Comparison of ENCODE assay signal across 8 mouse cellular contexts in the genomic region with DNA sequence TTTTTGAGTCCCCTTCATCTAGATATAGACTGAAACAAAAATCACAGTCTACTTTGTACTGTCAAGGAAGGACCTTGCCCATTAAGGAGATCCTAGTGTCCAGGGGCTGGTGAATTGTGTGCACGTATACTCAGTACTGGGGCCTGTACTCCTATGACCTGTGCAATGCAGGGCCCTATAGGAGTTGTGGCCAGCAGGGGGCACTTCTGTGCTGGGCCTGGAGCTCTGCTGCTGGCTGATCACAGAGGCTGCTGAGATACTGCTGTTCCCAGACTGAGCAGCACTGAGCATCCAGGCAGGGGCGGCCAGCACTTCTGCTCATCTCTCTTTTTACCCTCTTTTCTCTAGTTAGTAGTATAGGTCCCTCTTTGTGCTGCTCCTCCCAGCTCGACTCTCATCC. TPM values are rescaled to one million over a fixed set of nuclear protein-coding genes. Genes with fewer than 3 reads are reported as not detected.
DNase-seq lines count a peak whose midpoint lies in the region; ATAC-seq and TF ChIP-seq lines count a peak whose summit lies in the region.

No protein-coding gene starts in this region.

- no peak for TF ChIP-seq POLR2A in lung, adult 2 months (IDR thresholded peaks at IDR 0.05; ENCODE audit: borderline replicate concordance, extremely low read depth, low read depth, low read length)

- no peak overlapping the region for H3K4me3 ChIP-seq in lung, adult 2 months (replicated peaks; ENCODE audit: extremely low read depth, low read depth, low read length)

- ATAC-seq in CD4-positive, CD25-positive, alpha-beta regulatory T cell, adult 4 months: peak; percentile 58

- WGBS in lung, adult 2 months: 20% methylated on average over 3 of the region's 3 CpGs

- DNase-seq in cerebellum, adult 11-12 months: peak; percentile 60
- peak; percentile 83 for DNase-seq in forelimb bud, embryonic 11.5 days (ENCODE audit: low read depth, low spot score)
- DNase-seq in heart, postnatal 4 days: peak; percentile 93
- peak; percentile 81 to 92 for DNase-seq in layer of hippocampus, adult 8-10 months (ENCODE audit: low spot score in 2 of 2)
- DNase-seq in lung, adult 2 months: peak; percentile 68
- peak; percentile 86 for DNase-seq in ovary, postnatal 36 days (ENCODE audit: low spot score)
- DNase-seq in thymus, postnatal 10 days (ENCODE audit: low spot score in 2 of 2): peak; percentile 78 to 93

- TF ChIP-seq CTCF in lung, adult 2 months (IDR thresholded peaks at IDR 0.05; ENCODE audit: insufficient read depth, low read length): peak; percentile 79

- no peaks in the 10 kb centered on the region for H3K4me1 ChIP-seq in lung, adult 2 months (ENCODE audit: control insufficient read depth, insufficient read depth, low read length)

RNA-seq across cellular contexts. Expression of gene Slc2a6, which starts 15.7 kb away (rescaled TPM):
- polyA plus RNA-seq in CD4-positive, CD25-positive, alpha-beta regulatory T cell, adult 4 months (2017; shearing (Covaris generic)): 1 to 10 TPM; 2.4 to 5.6 TPM
- total RNA-seq in heart, postnatal 4 days (2021): under 1 TPM; 0.18 to 0.24 TPM
- 10 to 100 TPM; 33.6 to 37.1 (median 34.4) TPM for total RNA-seq in layer of hippocampus, adult 8-10 months (2022)
- 6.2 and 9.5 TPM in 2 replicates for polyA plus RNA-seq in lung, adult 2 months (2012; rRNA removed)

RNA-seq across cellular contexts. Expression of gene Mymk, which starts 28.5 kb away (rescaled TPM):
- not detected for polyA plus RNA-seq in CD4-positive, CD25-positive, alpha-beta regulatory T cell, adult 4 months (2017; shearing (Covaris generic))
- total RNA-seq in heart, postnatal 4 days (2021): not detected
- total RNA-seq in layer of hippocampus, adult 8-10 months (2022): 1 to 10 TPM in 3 of 4 experiments, under 1 TPM in 1; 0.54 to 2.7 (median 1.7) TPM
- 0.19 and 0.32 TPM in 2 replicates for polyA plus RNA-seq in lung, adult 2 months (2012; rRNA removed)

RNA-seq across cellular contexts. Expression of gene Cacfd1, which starts 33.7 kb away (rescaled TPM):
- 10 to 100 TPM; 18.6 to 18.9 TPM for polyA plus RNA-seq in CD4-positive, CD25-positive, alpha-beta regulatory T cell, adult 4 months (2017; shearing (Covaris generic))
- total RNA-seq in heart, postnatal 4 days (2021): 10 to 100 TPM; 28.0 to 29.7 TPM
- 10 to 100 TPM; 40.2 to 46.8 (median 42.0) TPM for total RNA-seq in layer of hippocampus, adult 8-10 months (2022)
- 43.7 and 49.2 TPM in 2 replicates for polyA plus RNA-seq in lung, adult 2 months (2012; rRNA removed)

RNA-seq across cellular contexts. Expression of gene Adamtsl2, which starts 35.7 kb away (rescaled TPM):
- polyA plus RNA-seq in CD4-positive, CD25-positive, alpha-beta regulatory T cell, adult 4 months (2017; shearing (Covaris generic)): under 1 TPM in 1 of 2 experiments, not detected in 1; 0.31 TPM
- 10 to 100 TPM; 10.6 to 11.4 TPM for total RNA-seq in heart, postnatal 4 days (2021)
- 10 to 100 TPM in 2 of 4 experiments, 1 to 10 TPM in 2; 8.9 to 13.8 (median 11.1) TPM for total RNA-seq in layer of hippocampus, adult 8-10 months (2022)
- 50.7 and 73.0 TPM in 2 replicates for polyA plus RNA-seq in lung, adult 2 months (2012; rRNA removed)

Comparison
In these comparisons a context has a peak if more than half of its experiments do, and no peak if none do; other contexts are left out.
1. RNA of gene Slc2a6, which starts 15.7 kb away (total RNA-seq): 33.6 to 37.1 TPM in layer of hippocampus, adult 8-10 months; 0.18 to 0.24 TPM in heart, postnatal 4 days; every median in the first group is over 10 times any median in the second.
2. Peak in every context shown above with its lines, with median percentiles within 50 percentile points of each other: DNase-seq.